Mouse (Mus musculus) Patski (cell line): Measurements from ENCODE around the gene Ccnb1ip1. TPM values are rescaled to one million over a fixed set of nuclear protein-coding genes. Genes with fewer than 3 reads are reported as not detected.
A peak's percentile ranks its signal among the peaks of the same experiment; 100 is the strongest.

ENCODE experiments used
- ATAC-seq: fragments of 100-300 bp; one replicate; pipeline ENCODE4 v1.8.0; 2021
- CTCF ChIA-PET: fragments of 350-600 bp; sonication (Branson Sonifier 250); formaldehyde crosslinking; loops from one replicate; lab custom pipeline; 2022; ENCODE audit warnings: inconsistent platforms; lab: Charles Lee
- POLR2A ChIA-PET: fragments of 350-600 bp; sonication (Branson Sonifier 250); formaldehyde crosslinking; loops from one replicate; lab custom pipeline; 2022; ENCODE audit warnings: antibody characterized with exemption, inconsistent platforms; lab: Charles Lee
- DNase-seq: peaks from one replicate; pipeline ENCODE4 v3.0.0-alpha.2; 2011; ENCODE audit warnings: low read depth, low spot score
- H3K27me3 ChIP-seq: fragments of 371-371 bp; one replicate; pipeline ENCODE4 v1.5.1; 2021
- CTCF ChIP-seq: fragments of 100-300 bp; IDR thresholded peaks from one replicate; pipeline ENCODE4 v1.5.1; 2021
- in situ Hi-C: fragments of 300-500 bp; cut with MboI; formaldehyde crosslinking; loops from 3 replicates; pipeline ENCODE4 v1.11.1; 2018; ENCODE audit warnings: low pct_unique_long_range_greater_than_20kb, mixed read lengths
- polyA plus RNA-seq: library from polyadenylated mRNA; unstranded; gene quantifications from one replicate; pipeline ENCODE4 v1.2.3, GENCODE M21; 2021

Ccnb1ip1 gene
- polyA plus RNA-seq, 1 experiment from 2014 or later: 0.04 TPM

- in situ Hi-C loops: loop anchor here (25.0 kb wide), 1 partner anchor 948 kb away; no protein-coding TSS in a partner anchor
- DNase-seq (peak; percentile 46), ATAC-seq (peak; percentile 89)
- peak; percentile 98 for TF ChIP-seq CTCF
- ChIA-PET CTCF (interaction anchor here (1.0 to 1.8 kb wide), 5 partner anchors 11 to 279 kb away, joined by 3 to 9 read pairs (median 5); partner anchors contain the start of genes Ccnb1ip1 and Parp2), POLR2A (no interaction called here)
- peaks cover 4% of the 10 kb centered on the region for H3K27me3 ChIP-seq
Observed at GRCm38 (mm10) chr14:50785251-50785637, 22.3 kb downstream of the Ccnb1ip1 start, which contains the start of gene Ttc5. Gene Ttc5 (minus strand): TSS chr14:50785519.

GRCm38 (mm10) chr14:50784391-50785250 is 22.9 kb downstream of the Ccnb1ip1 start:
- DNase-seq (no peak), ATAC-seq (no peak)
- H3K27me3 ChIP-seq: no peaks in the 10 kb centered on the region
- in situ Hi-C loops: loop anchor here (25.0 kb wide), 1 partner anchor 947 kb away; no protein-coding TSS in a partner anchor
- ChIA-PET POLR2A (no interaction called here), CTCF (interaction anchor here (1.0 to 1.8 kb wide), 5 partner anchors 12 to 279 kb away, joined by 3 to 9 read pairs (median 5); partner anchors contain the start of genes Ccnb1ip1 and Parp2)
- TF ChIP-seq CTCF: no peak

- POLR2A ChIA-PET: no interaction called here
- CTCF ChIA-PET: no interaction called here
- TF ChIP-seq CTCF: no peak
- no peak for ATAC-seq
- DNase-seq: no peak
- no peaks in the 10 kb centered on the region for H3K27me3 ChIP-seq
- in situ Hi-C loops: loop anchor here (25.0 kb wide), 1 partner anchor 945 kb away; no protein-coding TSS in a partner anchor
Observed at GRCm38 (mm10) chr14:50782166-50782565, 25.4 kb downstream of the Ccnb1ip1 start.

DNA sequence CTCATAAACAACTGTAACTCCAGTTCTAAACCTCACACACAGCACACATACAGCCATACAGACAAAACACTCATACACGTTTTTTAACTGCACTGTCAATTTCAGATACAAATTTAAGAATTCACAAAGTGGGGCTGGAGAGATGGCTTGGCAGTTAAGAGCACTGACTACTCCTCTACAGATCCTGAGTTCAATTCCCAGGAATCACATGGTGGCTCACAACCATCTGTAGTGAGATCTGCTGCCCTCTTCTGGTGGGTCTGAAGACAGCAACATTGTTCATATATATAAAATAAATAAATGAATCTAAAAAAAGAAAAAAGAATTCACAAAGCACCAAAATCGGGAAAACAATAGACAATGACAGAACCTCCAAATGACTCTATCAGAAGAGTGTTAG is 36.2 kb downstream of the Ccnb1ip1 start:
- H3K27me3 ChIP-seq: no peaks in the 10 kb centered on the region
- peak; percentile 67 for TF ChIP-seq CTCF
- no peak for DNase-seq
- POLR2A ChIA-PET: no interaction called here
- CTCF ChIA-PET: no interaction called here
- ATAC-seq: no peak
- in situ Hi-C loops: no loop called here

GRCm38 (mm10) chr14:50765736-50766135 is 41.8 kb downstream of the Ccnb1ip1 start:
- in situ Hi-C loops: no loop called here
- ChIA-PET CTCF (no interaction called here), POLR2A (no interaction called here)
- H3K27me3 ChIP-seq: no peaks in the 10 kb centered on the region
- DNase-seq (no peak), ATAC-seq (no peak)
- no peak for TF ChIP-seq CTCF

DNA sequence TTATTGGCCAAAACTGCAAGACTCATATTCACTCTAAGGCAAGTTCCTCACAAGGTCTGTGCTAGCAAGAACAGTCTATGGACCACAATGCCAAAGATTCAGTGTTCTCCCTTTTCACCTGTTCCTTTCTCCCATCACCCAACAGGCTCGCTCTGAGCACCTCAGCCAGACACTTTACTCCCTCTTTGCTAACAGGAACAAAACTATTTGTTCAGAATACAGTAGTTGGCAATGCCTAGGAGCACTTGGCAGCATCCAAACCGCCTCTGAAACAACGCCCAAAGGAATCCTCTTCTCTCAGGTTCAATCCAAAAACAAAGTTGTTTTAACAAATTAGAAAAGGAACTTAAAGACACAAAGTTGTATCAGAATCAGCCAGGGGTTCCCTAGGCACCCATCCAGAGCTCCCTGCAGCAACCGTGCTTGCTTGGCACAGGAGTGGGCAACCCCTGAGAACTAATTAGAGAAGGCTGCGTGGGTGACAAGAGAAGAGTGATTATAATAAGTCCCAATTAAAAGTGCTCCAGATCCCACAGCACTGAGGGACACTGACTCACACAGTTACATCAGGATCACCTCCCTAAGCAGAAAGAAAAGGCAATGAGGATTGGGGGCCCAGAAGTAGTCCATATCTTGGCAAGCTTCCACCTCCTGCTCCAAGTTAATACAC is 49.0 kb downstream of the Ccnb1ip1 start:
- no peak for ATAC-seq
- H3K27me3 ChIP-seq: peaks cover 3% of the 10 kb centered on the region
- POLR2A ChIA-PET: no interaction called here
- DNase-seq: no peak
- CTCF ChIA-PET: no interaction called here
- no peak for TF ChIP-seq CTCF
- in situ Hi-C loops: no loop called here

- ATAC-seq (no peak), DNase-seq (no peak)
- in situ Hi-C loops: no loop called here
- CTCF ChIA-PET: no interaction called here
- TF ChIP-seq CTCF: no peak
- POLR2A ChIA-PET: no interaction called here
- peaks cover 14% of the 10 kb centered on the region for H3K27me3 ChIP-seq
Observed at GRCm38 (mm10) chr14:50744994-50745393, 62.5 kb downstream of the Ccnb1ip1 start, which contains the start of gene Olfr749. Gene Olfr749 (minus strand): TSS chr14:50745094.

DNA sequence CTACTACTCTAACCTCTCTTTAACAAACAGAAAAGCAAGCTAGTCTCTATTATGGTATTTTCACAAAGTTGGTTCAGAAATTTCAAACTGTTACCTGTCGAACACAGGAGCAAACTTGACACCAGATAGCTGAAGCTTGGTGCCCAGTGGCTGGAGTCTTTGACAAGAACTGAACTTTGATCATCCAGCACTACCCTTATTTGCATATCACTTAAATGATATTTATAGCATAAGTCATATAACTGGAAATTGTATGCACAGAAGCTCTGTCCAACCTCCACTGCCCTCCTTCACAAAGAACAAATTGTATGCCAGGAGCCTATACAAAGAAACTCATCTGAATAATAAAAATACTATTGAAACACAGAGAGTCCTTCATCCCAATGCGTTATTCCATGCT is 65.9 kb downstream of the Ccnb1ip1 start:
- peaks cover 5% of the 10 kb centered on the region for H3K27me3 ChIP-seq
- POLR2A ChIA-PET: no interaction called here
- DNase-seq: no peak
- CTCF ChIA-PET: no interaction called here
- in situ Hi-C loops: no loop called here
- no peak for TF ChIP-seq CTCF
- ATAC-seq: no peak

GRCm38 (mm10) chr14:50740334-50740733 is 67.2 kb downstream of the Ccnb1ip1 start:
- DNase-seq (no peak), ATAC-seq (no peak)
- no peak for TF ChIP-seq CTCF
- ChIA-PET CTCF (no interaction called here), POLR2A (no interaction called here)
- in situ Hi-C loops: no loop called here
- H3K27me3 ChIP-seq: peaks cover 5% of the 10 kb centered on the region

Other genes with a start within 250 kb of the Ccnb1ip1 start
- not detected for gene Olfr744, start 192.9 kb downstream of the Ccnb1ip1 start, polyA plus RNA-seq
- gene Olfr745, start 168.3 kb downstream of the Ccnb1ip1 start, polyA plus RNA-seq: not detected
- gene Olfr746, start 160.6 kb downstream of the Ccnb1ip1 start, polyA plus RNA-seq: not detected
- gene Olfr747, start 114.5 kb downstream of the Ccnb1ip1 start, polyA plus RNA-seq: not detected
- gene Olfr748, start 100.4 kb downstream of the Ccnb1ip1 start, polyA plus RNA-seq: not detected
- gene Olfr749, start 62.6 kb downstream of the Ccnb1ip1 start, polyA plus RNA-seq: not detected
- 62.0 TPM for gene Ttc5, start 22.2 kb downstream of the Ccnb1ip1 start, polyA plus RNA-seq
- 28.0 TPM for gene Parp2, start 109 bp upstream of the Ccnb1ip1 start, polyA plus RNA-seq
- 19.6 TPM for gene Tep1, start 62.8 kb upstream of the Ccnb1ip1 start, polyA plus RNA-seq
- gene Klhl33, start 89.8 kb upstream of the Ccnb1ip1 start, polyA plus RNA-seq: 0.44 TPM
- 54.3 TPM for gene Osgep, start 117.2 kb upstream of the Ccnb1ip1 start, polyA plus RNA-seq
- gene Apex1, start 117.2 kb upstream of the Ccnb1ip1 start, polyA plus RNA-seq: 115 TPM
- 71.0 TPM for gene Pip4p1, start 123.1 kb upstream of the Ccnb1ip1 start, polyA plus RNA-seq
- gene Pnp, start 123.3 kb upstream of the Ccnb1ip1 start, polyA plus RNA-seq: 53.3 TPM
- 31.5 TPM for gene Gm49342, start 136.8 kb upstream of the Ccnb1ip1 start, polyA plus RNA-seq
- 2.9 TPM for gene Pnp2, start 148.3 kb upstream of the Ccnb1ip1 start, polyA plus RNA-seq
- not detected for gene Rnase10, start 200.0 kb upstream of the Ccnb1ip1 start, polyA plus RNA-seq
- not detected for gene Rnase9, start 234.1 kb upstream of the Ccnb1ip1 start, polyA plus RNA-seq
- gene Rnase11, start 242.4 kb upstream of the Ccnb1ip1 start, polyA plus RNA-seq: not detected
- gene Rnase12, start 249.9 kb upstream of the Ccnb1ip1 start, polyA plus RNA-seq: not detected